Mouse (Mus musculus): Measurements from ENCODE around the gene Scn1b. TPM values are rescaled to one million over a fixed set of nuclear protein-coding genes. Genes with fewer than 3 reads are reported as not detected.
A peak's percentile ranks its signal among the peaks of the same experiment; 100 is the strongest.

Scn1b gene
- polyA plus RNA-seq, 1 experiment from 2014 or later, result 0.81 TPM

DNA sequence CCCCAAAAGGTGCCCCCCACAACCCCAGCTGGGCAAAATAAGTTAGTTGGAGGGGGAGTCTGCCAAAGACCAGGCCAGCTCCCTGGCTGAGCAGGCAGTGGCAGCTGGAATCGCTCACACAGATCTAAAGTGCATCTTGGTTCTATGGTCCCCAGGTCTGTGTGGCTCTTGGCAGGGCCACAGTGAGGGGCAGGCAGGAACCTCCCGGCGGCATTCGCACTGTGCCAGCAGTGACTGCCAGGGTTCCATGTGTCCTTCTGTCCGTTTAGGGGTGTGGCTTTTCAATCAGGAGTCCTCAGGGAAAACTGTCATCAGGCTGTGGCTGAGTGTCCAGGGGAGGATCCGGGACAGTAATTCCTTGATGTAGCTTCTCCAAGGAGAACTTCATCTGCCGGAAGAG is 3.4 kb upstream of the Scn1b start:
- H3K36me3 ChIP-seq (replicated peaks; ENCODE audit: control insufficient read depth, insufficient read depth, low read depth, low read length), result peaks cover 23% of the 10 kb centered on the region
- peaks cover 19% of the 10 kb centered on the region for H3K27me3 ChIP-seq (ENCODE audit: control insufficient read depth, insufficient read depth, low read length)
- no peak overlapping the region for H3K4me3 ChIP-seq (ENCODE audit: low read depth, low read length)
- DNase-seq (ENCODE audit: low spot score) (no peak), ATAC-seq (replicated peaks; ENCODE audit: insufficient number of reproducible peaks, low FRiP score, low TSS enrichment, low read depth) (no peak)
- H3K4me2 ChIP-seq (ENCODE audit: low read depth, low read length), result no peak overlapping the region
- H3K9me3 ChIP-seq (replicated peaks; ENCODE audit: control insufficient read depth, low read length), result no peaks in the 10 kb centered on the region
- 91% methylated on average over 7 of the region's 7 CpGs for WGBS
- no peak overlapping the region for H3K27ac ChIP-seq (replicated peaks; ENCODE audit: low read depth, low read length)
- no peak overlapping the region for H3K9ac ChIP-seq (replicated peaks; ENCODE audit: low read length)
- peaks cover 4% of the 10 kb centered on the region for H3K4me1 ChIP-seq (ENCODE audit: control insufficient read depth, insufficient read depth, low read length)

DNA sequence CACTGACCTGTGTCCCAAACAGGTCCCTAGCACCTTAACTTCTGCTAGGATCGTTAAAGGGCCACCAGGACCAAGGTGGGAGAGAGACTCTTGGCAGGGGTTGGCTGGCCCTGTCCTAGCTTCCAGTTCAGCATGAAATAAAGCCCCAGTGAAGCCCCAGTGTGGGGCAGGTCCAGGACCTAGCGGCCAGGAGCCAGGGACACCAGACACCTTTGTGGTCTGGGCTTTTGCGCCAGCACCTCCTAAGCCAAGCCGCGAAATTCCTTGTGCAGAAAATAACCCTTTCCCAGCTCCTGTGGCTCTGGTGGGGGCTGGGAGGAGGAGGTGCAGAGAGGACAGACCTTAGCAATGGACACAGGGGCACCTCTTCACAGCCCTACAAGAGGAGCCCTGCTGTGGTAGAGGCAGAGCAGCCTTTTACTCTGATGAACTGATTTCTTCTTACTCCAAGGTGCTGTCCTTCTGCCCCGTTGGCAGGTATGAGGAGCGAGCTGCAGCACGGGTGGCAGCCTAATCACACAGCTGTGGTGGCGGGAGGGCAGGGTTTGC is 1.4 kb upstream of the Scn1b start:
- Histone ChIP-seq H3K4me2 (ENCODE audit: low read depth, low read length) (no peak overlapping the region), H3K4me1 (ENCODE audit: control insufficient read depth, insufficient read depth, low read length) (peaks cover 4% of the 10 kb centered on the region), H3K9me3 (replicated peaks; ENCODE audit: control insufficient read depth, low read length) (no peaks in the 10 kb centered on the region), H3K27ac (replicated peaks; ENCODE audit: low read depth, low read length) (no peak overlapping the region), H3K27me3 (ENCODE audit: control insufficient read depth, insufficient read depth, low read length) (peaks cover 19% of the 10 kb centered on the region), H3K36me3 (replicated peaks; ENCODE audit: control insufficient read depth, insufficient read depth, low read depth, low read length) (peaks cover 16% of the 10 kb centered on the region), H3K4me3 (ENCODE audit: low read depth, low read length) (no peak overlapping the region), H3K9ac (replicated peaks; ENCODE audit: low read length) (no peak overlapping the region)
- ATAC-seq (replicated peaks; ENCODE audit: insufficient number of reproducible peaks, low FRiP score, low TSS enrichment, low read depth) (no peak), DNase-seq (ENCODE audit: low spot score) (no peak)
- 74% methylated on average over 9 of the region's 9 CpGs for WGBS

DNA sequence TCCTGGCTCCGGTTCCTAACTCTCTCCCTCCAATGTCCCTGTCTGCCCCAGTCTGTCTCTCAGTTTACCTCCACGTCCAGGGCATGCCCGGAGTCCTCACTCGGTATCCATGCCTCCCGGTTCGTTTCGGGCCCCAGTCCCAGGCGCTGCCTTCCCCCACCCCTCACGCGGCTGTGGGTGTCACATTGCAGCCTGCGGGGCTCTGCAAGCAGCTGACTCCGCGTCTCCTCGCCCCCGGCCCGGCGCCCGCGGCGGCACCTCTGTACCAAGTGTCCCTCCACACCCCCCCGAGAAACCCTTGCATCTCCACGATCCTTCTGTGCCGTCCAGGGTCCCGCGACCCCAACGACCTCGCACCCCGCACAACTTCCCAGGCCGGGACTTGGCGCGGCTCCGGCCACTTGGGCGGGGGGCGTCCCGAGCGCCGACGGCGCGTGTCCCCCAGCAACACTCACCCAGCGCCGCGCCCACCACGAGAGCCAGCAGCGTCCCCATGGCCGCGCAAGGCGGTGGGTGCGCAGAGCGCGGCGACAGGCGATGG is 522 bp downstream of the Scn1b start:
- Histone ChIP-seq H3K4me3 (ENCODE audit: low read depth, low read length) (peak overlapping the region; percentile 49), H3K27me3 (ENCODE audit: control insufficient read depth, insufficient read depth, low read length) (peaks cover 19% of the 10 kb centered on the region), H3K36me3 (replicated peaks; ENCODE audit: control insufficient read depth, insufficient read depth, low read depth, low read length) (peaks cover 3% of the 10 kb centered on the region; the same call in 1 of the 2 replicates), H3K9me3 (replicated peaks; ENCODE audit: control insufficient read depth, low read length) (no peaks in the 10 kb centered on the region), H3K9ac (replicated peaks; ENCODE audit: low read length) (peak overlapping the region; percentile 59), H3K4me2 (ENCODE audit: low read depth, low read length) (peak overlapping the region; percentile 97), H3K27ac (replicated peaks; ENCODE audit: low read depth, low read length) (no peak overlapping the region), H3K4me1 (ENCODE audit: control insufficient read depth, insufficient read depth, low read length) (peaks cover 4% of the 10 kb centered on the region)
- ATAC-seq (replicated peaks; ENCODE audit: insufficient number of reproducible peaks, low FRiP score, low TSS enrichment, low read depth) (no peak), DNase-seq (ENCODE audit: low spot score) (peak; percentile 35)
- under 1% methylated on average over 52 of the region's 53 CpGs for WGBS

DNA sequence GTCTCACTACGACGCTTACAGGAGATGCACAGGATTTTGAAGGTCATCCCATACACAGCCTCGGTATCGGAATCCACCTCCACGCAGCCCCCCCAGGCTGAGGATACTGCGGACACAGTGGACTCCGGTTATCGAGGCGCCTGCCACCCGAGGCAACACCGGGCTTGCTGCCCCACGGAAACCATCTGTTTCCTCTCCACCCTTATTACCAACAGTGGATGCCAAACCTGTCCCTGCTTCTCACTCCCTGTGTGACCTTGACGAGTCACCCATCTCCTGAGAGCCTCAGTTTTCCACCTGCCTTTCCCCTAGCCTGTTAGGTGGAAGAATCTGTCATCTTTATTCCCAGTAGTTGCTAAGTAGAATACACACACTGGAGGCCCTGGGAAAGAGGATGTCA is 1.7 kb downstream of the Scn1b start:
- peaks cover 3% of the 10 kb centered on the region; the same call in 1 of the 2 replicates for H3K36me3 ChIP-seq (replicated peaks; ENCODE audit: control insufficient read depth, insufficient read depth, low read depth, low read length)
- no peak overlapping the region for H3K9ac ChIP-seq (replicated peaks; ENCODE audit: low read length)
- peaks cover 4% of the 10 kb centered on the region for H3K4me1 ChIP-seq (ENCODE audit: control insufficient read depth, insufficient read depth, low read length)
- H3K27ac ChIP-seq (replicated peaks; ENCODE audit: low read depth, low read length), result no peak overlapping the region
- WGBS, result 79% methylated on average over 13 of the region's 13 CpGs
- ATAC-seq (replicated peaks; ENCODE audit: insufficient number of reproducible peaks, low FRiP score, low TSS enrichment, low read depth), result no peak
- H3K4me2 ChIP-seq (ENCODE audit: low read depth, low read length), result no peak overlapping the region
- peaks cover 19% of the 10 kb centered on the region for H3K27me3 ChIP-seq (ENCODE audit: control insufficient read depth, insufficient read depth, low read length)
- DNase-seq (ENCODE audit: low spot score), result no peak
- H3K9me3 ChIP-seq (replicated peaks; ENCODE audit: control insufficient read depth, low read length), result no peaks in the 10 kb centered on the region
- no peak overlapping the region for H3K4me3 ChIP-seq (ENCODE audit: low read depth, low read length)

DNA sequence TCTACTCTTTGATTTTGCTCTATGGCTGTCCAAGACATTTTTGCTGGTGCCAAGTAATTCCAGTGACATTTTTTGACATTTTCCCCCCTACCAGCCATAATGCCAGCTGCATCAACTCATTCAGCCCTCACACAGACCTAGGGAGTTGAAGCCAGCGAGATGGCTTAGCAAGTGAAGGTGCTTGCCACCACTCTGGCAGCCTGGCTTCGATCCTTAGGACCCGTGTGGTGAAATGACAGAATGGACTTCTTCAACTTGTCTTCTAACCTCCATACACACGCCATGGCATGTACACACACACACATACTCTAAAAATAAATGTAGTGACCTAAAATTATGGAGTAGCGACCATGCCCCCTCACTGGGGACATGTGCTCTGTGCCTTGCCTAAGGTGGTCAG is 2.4 kb downstream of the Scn1b start:
- Histone ChIP-seq H3K4me1 (ENCODE audit: control insufficient read depth, insufficient read depth, low read length) (peaks cover 4% of the 10 kb centered on the region), H3K9me3 (replicated peaks; ENCODE audit: control insufficient read depth, low read length) (no peaks in the 10 kb centered on the region), H3K4me3 (ENCODE audit: low read depth, low read length) (no peak overlapping the region), H3K4me2 (ENCODE audit: low read depth, low read length) (no peak overlapping the region), H3K27me3 (ENCODE audit: control insufficient read depth, insufficient read depth, low read length) (peaks cover 19% of the 10 kb centered on the region), H3K9ac (replicated peaks; ENCODE audit: low read length) (no peak overlapping the region), H3K27ac (replicated peaks; ENCODE audit: low read depth, low read length) (no peak overlapping the region), H3K36me3 (replicated peaks; ENCODE audit: control insufficient read depth, insufficient read depth, low read depth, low read length) (peaks cover 3% of the 10 kb centered on the region; the same call in 1 of the 2 replicates)
- WGBS, result 84% methylated on average over 5 of the region's 5 CpGs
- ATAC-seq (replicated peaks; ENCODE audit: insufficient number of reproducible peaks, low FRiP score, low TSS enrichment, low read depth) (no peak), DNase-seq (ENCODE audit: low spot score) (no peak)

DNA sequence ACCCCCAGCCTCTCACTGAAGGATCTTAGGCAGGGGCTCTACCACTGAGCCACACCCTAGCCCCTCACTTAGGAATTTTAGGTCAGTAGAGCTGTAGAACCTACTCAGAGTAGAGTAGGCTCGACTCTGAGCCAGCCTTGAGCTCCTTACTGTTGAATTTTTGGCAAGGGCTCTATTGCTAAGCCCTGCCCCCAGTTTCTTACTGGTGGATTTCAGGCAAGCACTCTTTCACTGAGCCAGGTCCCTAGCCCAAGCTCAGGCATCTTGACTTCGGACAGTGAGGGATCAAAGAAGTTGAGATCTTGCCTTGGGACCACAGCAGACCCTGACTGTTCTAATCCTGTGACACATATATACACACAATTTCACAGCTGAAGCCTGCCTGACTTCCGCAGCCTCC is 3.1 kb downstream of the Scn1b start:
- H3K27ac ChIP-seq (replicated peaks; ENCODE audit: low read depth, low read length), result no peak overlapping the region
- no peak overlapping the region for H3K4me3 ChIP-seq (ENCODE audit: low read depth, low read length)
- H3K9me3 ChIP-seq (replicated peaks; ENCODE audit: control insufficient read depth, low read length), result no peaks in the 10 kb centered on the region
- no peak overlapping the region for H3K9ac ChIP-seq (replicated peaks; ENCODE audit: low read length)
- ATAC-seq (replicated peaks; ENCODE audit: insufficient number of reproducible peaks, low FRiP score, low TSS enrichment, low read depth) (no peak), DNase-seq (ENCODE audit: low spot score) (no peak)
- 89% methylated on average over 3 of the region's 3 CpGs for WGBS
- peaks cover 4% of the 10 kb centered on the region for H3K4me1 ChIP-seq (ENCODE audit: control insufficient read depth, insufficient read depth, low read length)
- no peaks in the 10 kb centered on the region for H3K36me3 ChIP-seq (replicated peaks; ENCODE audit: control insufficient read depth, insufficient read depth, low read depth, low read length)
- H3K27me3 ChIP-seq (ENCODE audit: control insufficient read depth, insufficient read depth, low read length), result peaks cover 19% of the 10 kb centered on the region
- H3K4me2 ChIP-seq (ENCODE audit: low read depth, low read length), result no peak overlapping the region

DNA sequence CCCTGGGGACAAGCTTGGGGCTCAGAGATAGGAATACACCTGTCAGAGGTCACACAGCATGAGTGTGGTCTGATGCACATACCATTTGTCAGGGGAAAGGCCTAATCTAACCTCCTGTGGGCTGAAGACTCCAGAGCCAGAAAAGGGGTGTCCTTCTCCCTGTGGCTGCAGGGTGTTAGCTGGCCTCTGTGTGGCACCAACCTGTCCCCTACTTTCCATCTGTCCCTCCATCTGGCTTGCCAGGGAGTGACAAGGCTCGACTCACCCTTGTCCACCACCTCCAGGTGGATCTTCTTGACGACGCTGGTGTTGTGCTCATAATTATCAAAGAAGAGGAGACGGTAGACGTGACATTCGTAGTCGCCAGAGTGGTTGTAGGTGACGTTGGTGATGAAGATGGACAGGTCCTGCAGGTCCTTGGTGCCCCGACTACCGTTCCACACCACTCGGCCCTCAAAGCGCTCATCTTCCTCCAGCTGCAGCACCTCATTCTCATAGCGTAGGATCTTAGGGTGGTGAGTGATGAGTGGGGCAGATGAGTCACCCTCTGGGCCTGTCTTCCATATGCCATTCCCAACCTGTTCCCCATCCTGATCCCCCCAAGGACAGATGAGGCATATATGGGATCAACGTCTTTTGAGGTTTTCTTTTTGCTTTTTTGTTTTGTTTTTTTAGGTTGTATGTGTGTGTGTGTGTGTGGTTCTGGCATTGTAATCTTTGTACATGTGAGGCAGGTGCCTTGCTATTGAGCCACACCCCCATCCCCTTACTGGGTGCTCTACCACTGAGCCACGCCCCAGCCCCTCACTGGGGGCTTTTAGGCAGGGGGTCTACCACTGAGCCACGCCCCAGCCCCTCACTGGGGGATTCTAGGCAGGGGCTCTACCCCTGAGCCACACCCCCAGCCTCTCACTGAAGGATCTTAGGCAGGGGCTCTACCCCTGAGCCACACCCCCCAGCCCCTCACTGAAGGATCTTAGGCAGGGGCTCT is 3.9 kb downstream of the Scn1b start:
- Histone ChIP-seq H3K27ac (replicated peaks; ENCODE audit: low read depth, low read length) (no peak overlapping the region), H3K4me2 (ENCODE audit: low read depth, low read length) (no peak overlapping the region), H3K9me3 (replicated peaks; ENCODE audit: control insufficient read depth, low read length) (no peaks in the 10 kb centered on the region), H3K4me3 (ENCODE audit: low read depth, low read length) (no peak overlapping the region), H3K4me1 (ENCODE audit: control insufficient read depth, insufficient read depth, low read length) (peaks cover 4% of the 10 kb centered on the region), H3K27me3 (ENCODE audit: control insufficient read depth, insufficient read depth, low read length) (peaks cover 19% of the 10 kb centered on the region), H3K9ac (replicated peaks; ENCODE audit: low read length) (no peak overlapping the region), H3K36me3 (replicated peaks; ENCODE audit: control insufficient read depth, insufficient read depth, low read depth, low read length) (no peaks in the 10 kb centered on the region)
- DNase-seq (ENCODE audit: low spot score) (no peak), ATAC-seq (replicated peaks; ENCODE audit: insufficient number of reproducible peaks, low FRiP score, low TSS enrichment, low read depth) (no peak)
- WGBS, result 86% methylated on average over 16 of the region's 16 CpGs

DNA sequence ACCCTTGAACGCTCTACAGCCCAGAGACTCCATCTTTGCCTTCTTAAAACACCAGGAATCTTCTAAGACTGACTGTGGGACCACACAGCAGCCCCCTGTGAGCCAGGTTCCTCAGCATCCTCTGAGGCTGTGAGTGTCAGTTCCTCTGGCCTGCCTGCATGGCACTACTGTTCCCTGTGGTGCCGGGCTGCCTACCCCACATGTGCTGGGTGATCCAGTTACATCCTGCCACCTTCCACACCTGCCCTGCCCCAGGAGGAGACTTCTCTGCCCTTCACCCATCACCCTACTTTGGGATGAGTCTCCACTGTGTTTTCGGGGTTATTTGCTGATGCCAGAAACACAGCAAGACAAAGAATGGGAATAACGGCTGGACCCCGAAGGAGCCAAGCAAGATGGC is 7.2 kb downstream of the Scn1b start:
- Histone ChIP-seq H3K27ac (replicated peaks; ENCODE audit: low read depth, low read length) (no peak overlapping the region), H3K27me3 (ENCODE audit: control insufficient read depth, insufficient read depth, low read length) (peaks cover 2% of the 10 kb centered on the region; the same call in 1 of the 2 replicates), H3K9me3 (replicated peaks; ENCODE audit: control insufficient read depth, low read length) (no peaks in the 10 kb centered on the region), H3K4me1 (ENCODE audit: control insufficient read depth, insufficient read depth, low read length) (peaks cover 3% of the 10 kb centered on the region; the same call in 1 of the 2 replicates), H3K4me3 (ENCODE audit: low read depth, low read length) (no peak overlapping the region), H3K4me2 (ENCODE audit: low read depth, low read length) (no peak overlapping the region), H3K9ac (replicated peaks; ENCODE audit: low read length) (no peak overlapping the region), H3K36me3 (replicated peaks; ENCODE audit: control insufficient read depth, insufficient read depth, low read depth, low read length) (no peaks in the 10 kb centered on the region)
- WGBS, result 85% methylated on average over 5 of the region's 5 CpGs
- no peak for ATAC-seq (replicated peaks; ENCODE audit: insufficient number of reproducible peaks, low FRiP score, low TSS enrichment, low read depth)
- DNase-seq (ENCODE audit: low spot score), result no peak
